Mouse (Mus musculus) regulatory T cell (primary cell): Measurements from ENCODE around the gene Dmac2.

Source experiments
- in situ Hi-C: fragments of 300-600 bp; cut with MboI, MseI; formaldehyde crosslinking; loops from one replicate; pipeline ENCODE4 v1.15.1; 2025; ENCODE audit warnings: high pct_unique_total_duplicates

Dmac2 gene

DNA sequence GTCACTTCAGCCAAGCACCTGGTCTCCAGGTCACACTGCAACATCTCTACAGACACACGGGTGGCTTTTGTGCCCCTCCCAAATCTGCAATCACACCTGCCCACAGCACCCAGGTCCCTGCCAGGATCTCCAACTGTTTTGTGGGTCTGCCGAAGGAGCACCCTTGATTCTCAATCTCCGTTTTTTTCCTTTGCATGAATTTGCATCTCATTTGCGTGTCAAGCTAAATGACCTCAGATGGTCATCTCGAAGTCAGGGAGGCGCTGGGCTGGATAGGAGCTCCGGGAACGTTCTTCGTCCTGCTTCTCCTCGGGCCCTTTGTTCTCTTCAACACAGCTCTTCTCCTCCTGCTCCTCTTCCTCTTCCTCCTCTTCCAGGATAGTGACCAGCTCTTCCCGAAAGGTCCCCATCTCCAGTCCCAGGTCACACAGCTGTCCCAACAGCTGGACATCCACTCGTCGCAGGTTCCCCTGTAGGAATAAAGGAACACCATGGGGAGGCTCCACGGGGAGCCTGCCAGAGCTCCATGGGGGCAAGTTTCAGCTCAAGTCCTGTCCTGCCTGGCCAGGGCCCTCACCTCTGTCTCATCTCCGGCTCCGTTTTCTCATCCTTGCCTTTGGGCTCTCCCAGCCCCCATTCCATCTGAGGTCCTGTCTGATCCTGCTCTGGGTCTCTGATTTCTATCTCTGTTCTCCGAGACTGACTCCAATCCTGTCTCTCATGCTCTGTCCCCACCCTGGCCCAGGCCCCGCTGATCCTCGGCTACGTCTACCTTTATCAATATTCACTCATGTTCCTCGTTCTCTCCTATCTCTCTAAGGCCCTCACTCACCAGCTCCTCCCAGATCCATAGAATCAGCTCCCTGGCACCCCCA lies 4.1 kb upstream of the Dmac2 start:
- in situ Hi-C loops, result loop anchor here (10.0 kb wide), 1 partner anchor 410 kb away; no protein-coding TSS in a partner anchor

DNA sequence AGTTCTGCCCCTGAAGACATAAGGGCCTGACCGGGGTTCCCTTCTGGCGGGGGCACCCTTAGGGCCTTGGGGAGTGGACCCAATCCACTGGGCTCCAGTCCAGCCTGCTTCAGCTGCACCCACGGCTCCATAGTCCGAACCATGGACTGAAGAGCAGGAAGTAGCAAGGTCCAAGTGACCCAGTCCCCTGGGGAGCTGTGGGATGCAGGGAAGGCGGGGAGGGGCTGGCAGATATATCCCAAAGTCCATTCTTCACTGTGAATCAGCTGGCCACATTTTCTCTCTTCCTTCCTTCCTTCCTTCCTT lies 3.6 kb upstream of the Dmac2 start, which contains the start of gene Erich4:
Erich4 (minus strand) TSS at position 187 of the 306 bp plus-strand sequence.
- in situ Hi-C loops, result loop anchor here (10.0 kb wide), 1 partner anchor 411 kb away; no protein-coding TSS in a partner anchor

DNA sequence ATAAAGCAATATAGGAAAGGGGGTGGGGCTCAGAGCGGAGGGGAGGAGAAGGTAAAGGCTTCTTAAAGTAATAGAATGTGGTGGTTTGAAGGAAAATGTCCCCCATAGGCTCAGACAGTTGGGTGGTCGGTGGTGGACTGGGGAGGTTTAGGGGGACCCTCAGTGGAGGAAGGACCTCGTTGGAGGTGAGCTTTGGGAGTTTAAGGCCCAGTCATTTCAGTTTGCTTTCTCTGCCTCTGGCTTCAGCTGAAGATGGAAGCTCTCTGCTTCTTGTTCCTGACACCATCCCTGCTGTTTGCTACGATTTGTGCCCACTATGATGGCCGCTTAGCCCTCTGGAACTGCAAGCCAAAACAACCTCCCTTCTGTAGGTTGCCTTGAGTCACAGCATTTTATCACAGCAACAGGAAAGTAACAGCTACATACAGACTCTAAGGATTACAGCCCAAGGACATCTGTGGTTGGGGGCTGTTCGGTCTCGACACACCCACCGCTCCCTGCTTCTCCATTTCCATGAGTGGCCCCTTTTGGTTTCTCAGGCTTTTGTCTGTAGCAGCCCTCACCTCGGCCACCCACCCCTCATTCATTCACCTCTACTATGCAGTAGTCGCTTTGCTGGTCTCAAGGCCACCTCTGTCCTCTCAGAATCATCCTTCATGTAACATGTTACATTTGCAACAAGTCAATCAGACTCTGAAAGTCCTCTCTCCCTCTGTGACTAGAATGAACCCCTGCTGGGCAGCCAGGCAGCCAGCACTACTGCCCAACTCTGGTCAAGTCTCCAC lies 1.6 kb upstream of the Dmac2 start:
- in situ Hi-C loops, result loop anchor here (10.0 kb wide), 1 partner anchor 413 kb away; no protein-coding TSS in a partner anchor

DNA sequence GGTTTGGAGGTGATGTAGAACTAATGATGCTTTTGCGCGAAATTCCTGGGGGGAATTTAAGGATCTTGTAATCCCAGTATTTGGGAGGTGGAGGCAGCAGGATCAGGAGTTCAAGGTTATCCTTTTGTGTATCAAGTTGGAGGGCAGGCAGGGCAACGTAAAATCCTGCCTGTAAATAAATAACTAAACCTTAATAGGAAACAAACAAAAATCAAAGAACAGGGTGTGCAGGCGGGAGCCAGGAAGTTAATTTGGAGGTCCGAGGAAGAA lies 443 bp downstream of the Dmac2 start:
- in situ Hi-C loops, result loop anchor here (10.0 kb wide), 1 partner anchor 415 kb away; no protein-coding TSS in a partner anchor

DNA sequence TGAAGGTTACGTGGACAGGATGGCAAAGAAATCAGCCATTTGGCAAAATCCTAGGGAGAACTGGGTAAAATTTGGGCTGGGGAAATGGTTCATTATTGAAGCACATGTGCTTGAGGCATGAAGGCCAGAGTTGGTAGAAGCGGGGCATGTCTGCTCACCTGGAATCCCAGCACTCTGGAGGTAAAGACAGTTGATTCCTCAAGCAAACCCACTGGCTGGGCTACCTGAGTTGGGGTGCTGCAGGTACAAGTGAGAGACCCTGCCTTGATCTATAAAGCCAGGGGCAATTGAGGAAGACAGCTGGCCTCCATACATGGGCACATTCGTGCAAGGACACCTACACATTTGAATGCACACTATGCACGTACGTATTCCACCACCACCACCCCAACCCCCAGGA lies 887 bp downstream of the Dmac2 start:
- in situ Hi-C loops, result loop anchor here (5.0 kb wide), 1 partner anchor 37 kb away; the partner anchor contains the start of genes Bckdha and Exosc5

DNA sequence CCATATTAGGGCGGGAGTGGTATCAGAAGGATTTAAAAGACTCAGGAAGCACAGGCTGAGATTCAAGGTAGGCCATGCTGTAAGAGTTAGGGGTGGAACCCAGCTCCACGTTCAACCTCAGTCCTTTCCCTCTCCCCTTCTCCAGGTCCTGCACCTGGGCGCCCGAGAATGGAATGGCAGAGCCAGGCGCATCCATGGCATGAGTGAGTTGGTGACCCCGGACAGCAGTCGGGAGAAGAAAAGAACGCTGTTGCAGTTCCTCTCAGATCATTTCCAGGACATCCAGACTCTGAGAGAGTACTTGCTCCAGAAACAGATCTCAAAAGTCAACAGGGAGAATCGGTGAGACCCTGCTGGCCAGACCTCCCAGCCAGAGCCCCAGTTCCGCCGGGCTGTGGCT lies 1.5 kb downstream of the Dmac2 start:
- in situ Hi-C loops, result loop anchor here (5.0 kb wide), 1 partner anchor 37 kb away; the partner anchor contains the start of genes Bckdha and Exosc5

DNA sequence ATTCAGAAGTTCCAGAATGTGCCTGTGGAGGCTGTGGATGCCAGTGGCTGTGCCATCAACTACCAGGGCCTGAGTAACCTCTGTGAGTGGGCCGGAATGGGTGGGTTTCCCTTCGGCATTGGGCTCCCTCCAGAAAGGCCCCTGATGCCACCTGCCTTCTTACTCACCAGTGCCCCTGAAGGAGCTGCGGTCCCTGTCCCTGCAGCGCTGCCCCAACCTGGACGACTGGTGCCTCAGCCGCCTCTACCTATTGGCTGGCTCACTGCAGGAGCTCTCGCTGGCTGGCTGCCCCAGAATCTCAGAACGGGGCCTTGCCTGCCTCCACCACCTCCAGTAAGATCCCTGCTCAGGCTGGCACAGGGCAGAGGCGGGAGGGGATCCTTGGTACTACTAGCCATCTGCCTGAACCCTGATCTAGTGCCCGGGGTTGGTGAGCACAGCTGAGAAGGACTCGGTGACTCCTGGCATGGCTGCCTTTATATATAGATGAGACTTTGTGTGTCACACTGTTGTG lies 4.7 kb downstream of the Dmac2 start:
- in situ Hi-C loops, result loop anchor here (5.0 kb wide), 1 partner anchor 33 kb away; the partner anchor contains the start of genes Bckdha and Exosc5

DNA sequence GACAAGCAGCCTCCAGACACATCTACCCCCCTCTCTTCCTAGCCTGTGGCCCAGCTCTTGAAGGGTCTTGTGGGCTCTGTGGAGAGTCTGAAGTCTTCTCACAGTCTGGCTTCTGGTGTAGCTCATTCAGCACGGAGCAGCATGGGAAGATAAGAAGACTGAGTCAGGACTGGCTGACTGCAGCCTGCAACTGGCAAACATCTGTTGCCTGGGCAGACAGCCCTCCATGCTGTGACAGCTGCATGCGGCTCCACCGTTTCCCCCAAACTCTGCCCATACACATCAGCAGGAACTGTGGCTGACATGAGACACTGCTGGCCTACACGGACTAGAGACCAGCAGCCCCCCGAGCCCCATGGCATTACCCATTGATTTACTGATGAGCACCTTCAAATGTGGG lies 5.6 kb downstream of the Dmac2 start:
- in situ Hi-C loops, result loop anchor here (5.0 kb wide), 1 partner anchor 32 kb away; the partner anchor contains the start of genes Bckdha and Exosc5

DNA sequence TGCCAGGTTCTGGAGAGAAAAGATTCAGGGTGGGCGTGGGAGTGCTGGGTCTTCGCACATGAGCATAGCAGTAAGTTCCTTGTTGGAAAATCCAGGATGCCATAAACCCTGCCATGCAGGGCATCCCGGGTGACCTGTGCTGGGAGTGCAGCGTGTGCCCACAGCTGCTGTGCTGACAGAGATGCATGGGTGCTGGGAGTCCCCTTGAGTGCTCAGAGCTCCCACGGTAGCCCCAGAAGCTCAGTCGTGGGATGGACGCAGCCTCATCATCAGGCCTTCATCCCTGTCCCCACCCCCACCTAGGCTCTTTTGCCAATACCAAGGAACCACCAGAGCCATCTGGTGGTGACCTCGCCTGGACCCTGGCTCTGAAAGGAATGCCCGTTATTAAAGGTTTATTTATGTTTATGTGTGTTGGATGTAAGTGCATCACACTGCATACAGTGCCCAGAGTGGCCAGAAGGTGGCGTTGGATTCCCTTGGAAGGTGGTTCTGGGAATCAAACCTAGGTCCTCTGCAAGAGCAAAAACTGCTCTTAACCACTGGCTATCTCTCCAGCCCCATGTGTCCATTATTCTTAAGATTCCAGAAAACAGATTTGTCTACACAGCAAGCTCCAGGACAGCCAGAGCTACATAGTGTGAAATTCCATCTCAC lies 6.5 kb downstream of the Dmac2 start:
- in situ Hi-C loops, result no loop called here

DNA sequence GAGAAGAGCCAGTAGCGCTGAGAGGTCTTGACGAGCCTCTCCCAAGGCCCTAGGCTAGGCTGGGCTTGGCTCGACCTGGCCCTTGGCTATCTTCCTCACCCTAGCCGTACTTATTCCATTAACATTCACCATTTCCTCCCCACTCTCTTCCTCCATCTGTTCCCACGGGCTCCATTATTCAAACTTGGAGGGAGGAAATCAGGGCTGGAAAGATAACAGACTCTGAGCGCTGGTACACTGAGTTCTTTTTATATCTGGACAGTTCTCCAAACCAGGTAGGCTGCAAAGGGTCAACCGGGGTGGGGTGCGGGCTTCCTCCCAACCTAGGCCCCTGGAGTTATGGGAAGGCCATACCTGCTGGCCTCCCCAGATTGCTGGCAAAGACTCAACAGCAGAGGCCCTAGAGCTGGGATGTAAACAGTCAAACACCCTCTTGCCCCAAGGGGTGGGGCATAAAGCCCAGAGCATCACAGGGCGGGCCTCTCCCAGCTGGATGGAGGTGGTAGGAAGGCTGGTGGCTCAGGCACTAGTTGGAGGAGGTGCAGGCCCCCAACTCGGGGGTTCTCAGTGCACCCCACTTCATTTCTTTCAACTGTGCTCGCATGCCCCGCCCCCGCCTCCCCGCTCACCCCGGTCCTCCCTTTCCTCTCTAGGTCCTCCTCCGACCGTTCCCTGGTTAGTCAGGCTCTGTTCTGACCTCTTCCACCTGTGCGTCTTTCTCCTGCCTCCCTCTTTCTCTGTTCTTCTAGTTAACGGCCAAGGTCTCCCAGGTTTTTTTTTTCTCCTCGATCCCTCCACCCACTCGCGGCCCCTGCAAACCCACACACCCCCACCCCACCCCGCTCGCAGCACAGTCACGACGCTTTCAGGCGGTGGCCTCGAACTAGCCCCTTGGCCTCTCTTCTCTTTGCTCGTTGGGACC lies 7.6 kb downstream of the Dmac2 start, which contains the start of gene B3gnt8:
B3gnt8 (plus strand) TSS at position 146 of the 922 bp plus-strand sequence.
- in situ Hi-C loops, result no loop called here

DNA sequence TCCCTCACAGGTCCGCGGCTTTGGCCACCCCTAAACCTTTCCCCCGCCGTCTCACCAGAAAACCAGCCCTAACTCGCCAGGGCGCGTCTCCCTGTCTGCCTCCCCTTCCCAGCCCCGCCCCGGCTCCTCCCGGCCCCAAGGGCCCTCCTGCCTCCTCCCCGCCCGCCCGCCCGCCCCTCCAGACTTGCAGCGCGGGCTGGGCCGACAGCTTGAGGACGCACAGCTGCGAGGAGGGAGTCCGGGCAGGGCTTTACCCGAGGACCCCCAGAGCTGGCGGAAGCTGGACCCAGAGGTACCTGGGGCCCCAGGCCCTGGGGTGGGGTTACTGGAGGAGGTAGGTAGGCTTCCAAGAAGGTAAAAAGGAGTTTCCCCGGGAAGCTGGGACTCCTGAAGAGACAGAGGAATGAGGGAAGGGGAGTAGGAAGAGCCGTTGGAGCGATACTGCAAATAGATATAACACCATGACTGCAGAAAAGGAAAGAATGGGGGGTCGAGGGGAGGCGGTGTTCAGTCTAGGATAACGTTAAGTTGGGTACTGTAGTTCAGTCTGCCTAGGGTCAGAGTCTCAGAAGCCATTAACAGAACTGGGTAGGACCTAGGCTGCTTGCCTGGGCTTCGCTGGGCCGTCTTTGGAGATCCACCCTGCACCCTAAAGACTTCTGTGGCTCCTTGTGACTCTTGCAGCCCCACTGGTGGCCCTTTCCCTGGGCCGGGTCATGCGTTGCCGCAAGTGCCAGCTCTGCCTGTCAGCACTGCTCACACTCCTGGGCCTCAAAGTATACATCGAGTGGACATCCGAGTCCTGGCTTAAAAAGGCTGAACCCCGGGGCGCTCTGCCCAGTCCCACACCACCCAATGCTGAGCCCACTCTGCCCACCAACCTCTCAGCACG lies 8.5 kb downstream of the Dmac2 start:
- in situ Hi-C loops, result no loop called here

DNA sequence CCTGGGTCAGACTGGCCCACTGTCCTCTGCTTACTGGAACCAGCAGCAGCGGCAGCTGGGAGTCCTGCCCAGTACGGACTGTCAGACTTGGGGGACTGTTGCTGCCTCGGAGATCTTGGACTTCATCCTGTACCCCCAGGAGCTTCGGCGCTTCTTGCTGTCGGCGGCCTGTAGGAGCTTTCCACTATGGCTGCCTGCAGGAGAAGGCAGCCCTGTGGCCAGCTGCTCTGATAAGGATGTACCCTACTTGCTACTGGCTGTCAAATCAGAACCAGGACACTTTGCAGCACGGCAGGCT lies 9.1 kb downstream of the Dmac2 start:
- in situ Hi-C loops, result no loop called here

DNA sequence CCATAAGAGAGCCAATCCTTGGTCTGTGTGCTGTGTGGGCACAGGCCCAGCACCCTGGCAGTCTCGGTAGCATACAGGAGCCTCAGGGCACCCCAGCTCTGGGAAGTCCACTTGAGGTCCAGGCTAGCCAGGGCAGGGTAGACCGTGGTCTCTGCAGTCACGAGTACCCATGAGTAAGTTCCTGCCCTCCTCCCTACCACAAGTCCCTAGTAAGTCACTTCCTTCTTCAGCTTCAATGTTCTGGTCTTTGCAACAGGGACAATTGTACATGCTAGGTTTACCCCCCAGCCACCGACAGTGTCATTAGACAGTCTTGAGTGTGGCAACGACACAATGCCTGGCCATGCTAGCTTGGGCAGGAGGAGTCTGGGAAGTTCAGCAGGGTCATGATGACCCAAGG lies 13.5 kb downstream of the Dmac2 start:
- in situ Hi-C loops, result no loop called here

DNA sequence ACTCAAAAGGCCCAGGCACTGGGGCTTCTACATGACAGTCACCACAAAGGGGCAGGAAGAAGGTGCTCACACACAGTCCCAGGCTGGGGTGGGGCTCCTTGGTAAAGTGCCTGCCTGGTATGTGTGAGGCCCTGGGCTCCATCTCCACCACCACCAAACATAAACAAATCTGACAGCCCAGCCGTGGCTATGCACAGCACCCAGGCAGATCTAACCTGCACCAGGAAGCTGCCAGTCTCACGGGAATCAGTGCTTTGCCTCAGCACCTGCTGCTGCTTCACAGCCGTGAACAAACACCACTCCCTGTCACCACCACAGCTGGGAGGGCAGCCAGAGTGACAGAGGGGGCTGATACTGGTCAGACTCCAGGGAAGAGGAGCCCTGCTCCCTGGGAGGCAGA lies 17.2 kb downstream of the Dmac2 start:
- in situ Hi-C loops, result no loop called here

DNA sequence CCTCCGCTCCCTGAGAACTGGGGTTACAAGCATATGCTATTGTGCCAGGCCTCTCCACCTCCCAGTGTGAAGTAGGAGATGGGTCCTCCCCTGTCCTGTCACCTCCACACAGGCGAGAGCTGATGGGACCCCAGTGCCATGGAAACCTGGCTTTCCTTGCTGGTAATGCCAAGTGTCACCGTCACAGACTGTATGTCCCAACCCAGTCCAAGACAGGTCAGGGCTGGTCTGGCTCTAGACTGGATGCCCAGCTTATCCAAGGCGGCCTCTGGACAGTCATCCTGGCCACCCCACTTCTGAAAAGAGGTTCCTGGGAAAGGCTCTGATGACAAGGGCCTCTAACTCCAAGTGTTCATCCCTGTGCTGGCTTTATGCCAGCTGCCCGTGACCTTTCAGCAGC lies 17.9 kb downstream of the Dmac2 start:
- in situ Hi-C loops, result no loop called here

DNA sequence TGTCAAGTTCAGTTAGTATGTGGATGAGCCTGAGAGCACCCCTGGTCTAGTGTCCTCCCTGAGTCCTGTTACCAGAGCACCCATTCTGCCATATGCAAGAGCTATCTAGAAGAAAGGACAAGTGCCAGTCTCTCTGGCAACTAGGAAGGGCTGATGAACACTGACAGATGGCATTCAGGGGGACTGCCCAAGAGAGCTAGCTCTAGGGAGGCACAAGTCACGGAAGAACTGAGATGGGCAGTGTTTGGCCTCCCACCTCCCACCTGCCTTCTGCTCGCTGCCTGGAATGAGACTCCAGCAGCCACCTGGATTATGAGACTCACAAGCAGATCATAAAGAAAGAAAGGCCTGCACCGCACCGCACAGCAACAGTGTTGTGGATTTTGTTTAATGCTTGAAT lies 20.5 kb downstream of the Dmac2 start:
- in situ Hi-C loops, result no loop called here

DNA sequence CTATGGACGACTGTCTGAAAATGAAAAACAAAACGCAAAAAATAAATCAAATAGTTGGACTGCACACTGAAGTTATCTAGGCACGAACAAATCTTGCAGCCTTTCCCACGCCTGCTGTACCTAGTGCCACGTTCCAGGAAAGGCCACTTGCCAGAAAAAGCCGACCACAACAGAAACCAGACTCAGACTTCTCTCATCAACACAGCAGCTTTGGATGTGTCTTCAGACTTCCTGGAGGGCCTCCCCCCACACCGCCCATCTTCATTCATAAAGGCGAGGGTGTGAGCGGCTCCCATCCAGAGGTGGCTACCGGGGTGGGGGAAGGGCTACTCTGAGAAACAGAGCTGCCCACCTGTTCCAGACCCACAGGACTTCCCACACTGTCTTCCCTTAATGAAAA lies 24.9 kb downstream of the Dmac2 start:
- in situ Hi-C loops, result no loop called here

DNA sequence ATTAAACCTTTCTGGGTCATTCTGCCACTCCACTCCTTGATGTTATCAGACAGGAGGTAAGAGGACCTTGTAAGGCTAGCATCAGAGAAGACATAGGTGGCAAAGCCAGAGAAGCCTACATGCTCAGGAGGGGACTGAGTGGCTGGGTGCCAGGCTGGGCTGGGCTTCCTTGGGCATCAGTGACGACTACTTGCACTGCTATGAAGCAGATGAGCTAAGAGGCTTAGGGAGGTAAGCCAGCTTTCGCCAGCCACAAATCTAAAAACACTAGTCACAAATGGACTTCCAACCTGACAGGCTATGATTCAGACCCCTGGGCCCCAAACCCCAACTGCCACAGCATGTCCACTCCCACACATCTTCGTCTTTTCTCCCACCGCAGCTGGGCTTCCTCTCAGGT lies 25.4 kb downstream of the Dmac2 start:
- in situ Hi-C loops, result no loop called here

DNA sequence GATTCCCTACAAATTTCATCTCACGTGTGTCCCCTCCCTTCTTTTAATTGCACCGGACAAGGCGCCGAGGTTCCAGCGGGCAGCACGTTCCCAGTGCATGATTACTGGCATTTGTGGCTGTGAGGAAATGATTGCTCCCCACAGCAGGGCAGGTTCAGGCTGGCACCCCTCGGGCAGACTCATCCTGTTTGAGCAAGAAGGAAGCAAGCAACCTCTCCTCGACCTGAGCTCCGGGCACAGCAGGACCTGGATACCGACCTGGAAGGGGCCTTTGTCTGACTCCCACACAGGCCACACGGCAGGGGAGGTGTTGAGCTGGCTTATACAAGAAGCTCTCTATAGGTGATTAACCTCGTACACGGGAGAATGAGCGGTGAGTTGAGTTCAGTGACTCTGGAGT lies 25.9 kb downstream of the Dmac2 start:
- in situ Hi-C loops, result no loop called here

DNA sequence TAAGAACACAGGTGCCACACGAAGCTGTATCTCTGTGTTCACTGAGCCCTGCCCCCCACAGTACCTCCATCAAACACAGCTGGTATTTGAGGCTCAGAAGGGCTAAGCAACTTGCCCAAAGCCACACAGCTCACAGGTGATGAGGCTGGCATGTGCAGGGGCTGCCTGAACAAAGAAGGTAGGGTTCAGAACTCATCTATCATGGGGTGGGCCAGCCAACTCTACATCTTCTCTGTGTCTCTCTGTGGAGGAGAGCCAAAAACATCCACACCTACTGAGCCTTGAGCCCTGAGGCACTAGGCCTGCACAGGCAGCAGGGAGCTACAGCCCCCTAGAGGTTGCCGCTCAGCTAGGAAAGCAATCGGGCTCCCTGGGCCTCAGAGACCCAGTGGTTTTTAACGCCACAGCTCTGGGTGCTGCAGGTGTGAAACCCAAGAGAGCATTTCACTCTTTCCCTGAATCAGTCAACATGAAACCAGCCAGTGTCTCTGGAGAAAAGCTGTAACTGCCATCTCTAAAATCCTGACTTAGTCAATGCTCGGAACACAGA lies 28.4 kb downstream of the Dmac2 start:
- in situ Hi-C loops, result no loop called here
